Mouse (Mus musculus) olfactory bulb, adult 2 months (tissue): ENCODE measurements around the gene Asap3.

ENCODE experiments used
- CTCF ChIP-seq: fragments of 200-500 bp; IDR thresholded peaks from 2 replicates; pipeline ENCODE4 v1.5.1; 2012; ENCODE audit warnings: low read depth, mild to moderate bottlenecking, low read length, moderate library complexity; ENCODE audit not compliant: insufficient read depth
- POLR2A ChIP-seq: fragments of 200-500 bp; IDR thresholded peaks from 2 replicates; pipeline ENCODE4 v1.6.1; 2012; ENCODE audit warnings: mild to moderate bottlenecking, low read depth, low read length, moderate library complexity; ENCODE audit not compliant: insufficient read depth

DNA sequence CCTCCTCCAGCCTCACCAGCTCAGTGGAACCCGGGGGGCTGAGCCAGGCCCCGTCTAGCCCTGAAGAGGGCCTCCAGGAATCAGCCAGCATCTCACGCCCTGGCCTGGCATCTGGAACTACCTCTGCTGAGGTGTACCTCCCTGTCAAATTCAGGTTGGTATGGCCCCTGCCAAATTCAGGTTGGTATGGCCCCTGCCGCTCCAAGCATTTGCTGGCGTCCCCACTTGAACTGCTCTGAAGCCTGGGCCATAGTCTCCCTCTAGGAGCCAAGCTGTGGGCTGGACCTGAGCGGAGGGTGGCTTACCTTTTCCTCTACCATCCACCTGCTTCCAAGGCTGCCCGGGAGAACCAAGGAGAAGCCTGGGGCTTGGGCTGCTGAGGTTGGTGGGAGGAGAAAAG, 36.6 kb downstream of the Asap3 start:
- TF ChIP-seq CTCF (no peak), POLR2A (no peak)
